Mouse (Mus musculus) heart, adult 2 months (tissue): Measurements from ENCODE around the gene Myrfl. TPM values are rescaled to one million over a fixed set of nuclear protein-coding genes. Genes with fewer than 3 reads are reported as not detected.
A peak's percentile ranks its signal among the peaks of the same experiment; 100 is the strongest.

Source experiments
- DNase-seq, 2 experiments: peaks; one replicate each; pipeline ENCODE4 v3.0.0; 2021
- H3K27ac ChIP-seq: fragments of 200-600 bp; 2 replicates; pipeline ENCODE4 v1.8.1; 2022
- H3K27me3 ChIP-seq: fragments of 200-500 bp; 2 replicates; pipeline ENCODE4 v1.6.1; 2012; ENCODE audit warnings: mild to moderate bottlenecking, low read length, inconsistent platforms, mixed read lengths; ENCODE audit not compliant: control insufficient read depth, insufficient read depth
- H3K36me3 ChIP-seq: fragments of 200-500 bp; 2 replicates; pipeline ENCODE4 v1.6.1; 2012; ENCODE audit warnings: low read length, inconsistent platforms; ENCODE audit not compliant: control insufficient read depth, insufficient read depth
- H3K4me1 ChIP-seq: fragments of 200-500 bp; 2 replicates; pipeline ENCODE4 v1.6.1; 2011; ENCODE audit warnings: low read length; ENCODE audit not compliant: control insufficient read depth, insufficient read depth
- H3K4me3 ChIP-seq: fragments of 200-600 bp; 2 replicates; pipeline ENCODE4 v1.8.1; 2022
- H3K79me2 ChIP-seq: fragments of 200-500 bp; replicated peaks from 2 replicates; pipeline ENCODE4 v1.6.1; 2012; ENCODE audit warnings: mild to moderate bottlenecking, inconsistent platforms, low read length, moderate library complexity, mixed read lengths; ENCODE audit not compliant: control insufficient read depth, insufficient read depth
- H3K9ac ChIP-seq: fragments of 200-500 bp; 2 replicates; pipeline ENCODE4 v1.6.1; 2012; ENCODE audit warnings: low read depth, mild to moderate bottlenecking, control low read depth, inconsistent platforms, low read length, mixed read lengths
- CTCF ChIP-seq: fragments of 200-600 bp; IDR thresholded peaks from 2 replicates; pipeline ENCODE4 v1.8.1; 2022; ENCODE audit warnings: antibody characterized with exemption, mild to moderate bottlenecking, moderate library complexity
- EP300 ChIP-seq: fragments of 200-500 bp; IDR thresholded peaks from 2 replicates; pipeline ENCODE4 v1.6.1; 2011; ENCODE audit warnings: low read depth, low read length, control low read depth; ENCODE audit not compliant: insufficient read depth
- POLR2A ChIP-seq: fragments of 200-500 bp; IDR thresholded peaks from 2 replicates; pipeline ENCODE4 v1.6.1; 2011; ENCODE audit warnings: mild to moderate bottlenecking, low read depth, low read length, control low read depth; ENCODE audit not compliant: insufficient read depth
- WGBS: fragments of 180-500 bp; shearing (Covaris S2); methylation state at CpG from one replicate; pipeline ENCODE4 v1.1.7; 2018; 5-methylcytosine and 5-hydroxymethylcytosine counted together
- intact Hi-C: fragments of 180-260 bp; cut with DNase I; formaldehyde crosslinking; loops from one replicate; pipeline ENCODE4 v1.15.1; 2025
- polyA plus RNA-seq: library from polyadenylated mRNA; depleted of rRNA; stranded (reverse); fragments of >200 nt; gene quantifications from 2 replicates; pipeline ENCODE4 v1.2.3, GENCODE M21; 2012
- total RNA-seq, 2 experiments: library from RNA; stranded (reverse); gene quantifications; 2 replicates each; pipeline ENCODE4 v1.2.3; 2021

Gene Myrfl
- total and polyA plus RNA-seq, 3 experiments = 0.31 to 1.6 (median 1.4) TPM

GRCm38 (mm10) chr10:116853159-116853845 lies 43.4 kb downstream of the Myrfl start:
- intact Hi-C loops = no loop called here
- DNase-seq = no peak
- Histone ChIP-seq H3K4me1 (no peaks in the 10 kb centered on the region), H3K9ac (no peak overlapping the region), H3K4me3 (no peak overlapping the region), H3K27me3 (no peaks in the 10 kb centered on the region), H3K36me3 (no peaks in the 10 kb centered on the region), H3K79me2 (no peaks in the 10 kb centered on the region), H3K27ac (no peak overlapping the region)
- WGBS = 66% methylated on average over 11 of the region's 11 CpGs
- TF ChIP-seq POLR2A (no peak), CTCF (no peak)

GRCm38 (mm10) chr10:116848749-116849473 lies 47.8 kb downstream of the Myrfl start:
- Histone ChIP-seq H3K9ac (no peak overlapping the region), H3K4me1 (no peaks in the 10 kb centered on the region), H3K79me2 (no peaks in the 10 kb centered on the region), H3K36me3 (no peaks in the 10 kb centered on the region), H3K27ac (no peak overlapping the region), H3K27me3 (no peaks in the 10 kb centered on the region), H3K4me3 (no peak overlapping the region)
- intact Hi-C loops = loop anchor here (1.0 to 10.0 kb wide), 3 partner anchors 387 to 644 kb away; no protein-coding TSS in a partner anchor
- 21% methylated on average over 22 of the region's 22 CpGs for WGBS
- DNase-seq = peak; percentile 70 to 89
- TF ChIP-seq POLR2A (no peak), CTCF (no peak; the same call in none of the 2 replicates), EP300 (no peak)

GRCm38 (mm10) chr10:116841551-116841950 lies 55.2 kb downstream of the Myrfl start:
- Histone ChIP-seq H3K79me2 (no peaks in the 10 kb centered on the region), H3K27ac (no peak overlapping the region), H3K4me1 (no peaks in the 10 kb centered on the region), H3K27me3 (no peaks in the 10 kb centered on the region), H3K4me3 (no peak overlapping the region), H3K9ac (no peak overlapping the region), H3K36me3 (no peaks in the 10 kb centered on the region)
- no peak for DNase-seq
- intact Hi-C loops = loop anchor here (10.0 kb wide), 1 partner anchor 637 kb away; no protein-coding TSS in a partner anchor
- WGBS = 92% methylated on average over 3 of the region's 3 CpGs
- TF ChIP-seq POLR2A (no peak), CTCF (no peak), EP300 (no peak)

GRCm38 (mm10) chr10:116830676-116831075 lies 66.0 kb downstream of the Myrfl start:
- DNase-seq = no peak
- H3K27me3 ChIP-seq = no peaks in the 10 kb centered on the region
- no peak overlapping the region for H3K9ac ChIP-seq
- intact Hi-C loops = no loop called here
- H3K36me3 ChIP-seq = no peaks in the 10 kb centered on the region
- no peak for TF ChIP-seq CTCF
- no peak for TF ChIP-seq EP300
- TF ChIP-seq POLR2A = no peak
- 87% methylated on average over 6 of the region's 6 CpGs for WGBS
- H3K4me3 ChIP-seq = no peak overlapping the region
- H3K4me1 ChIP-seq = peaks cover 3% of the 10 kb centered on the region; the same call in 1 of the 2 replicates
- H3K27ac ChIP-seq = no peak overlapping the region
- no peaks in the 10 kb centered on the region for H3K79me2 ChIP-seq

GRCm38 (mm10) chr10:116828099-116828498 lies 68.6 kb downstream of the Myrfl start:
- Histone ChIP-seq H3K27ac (no peak overlapping the region), H3K36me3 (no peaks in the 10 kb centered on the region), H3K79me2 (no peaks in the 10 kb centered on the region), H3K27me3 (no peaks in the 10 kb centered on the region), H3K4me3 (no peak overlapping the region), H3K9ac (no peak overlapping the region), H3K4me1 (peaks cover 3% of the 10 kb centered on the region; the same call in 1 of the 2 replicates)
- DNase-seq = peak; percentile 21 to 22
- intact Hi-C loops = no loop called here
- WGBS = 47% methylated on average over 4 of the region's 4 CpGs
- TF ChIP-seq CTCF (no peak), POLR2A (no peak), EP300 (no peak)

- Histone ChIP-seq H3K79me2 (no peaks in the 10 kb centered on the region), H3K36me3 (no peaks in the 10 kb centered on the region), H3K4me3 (no peak overlapping the region), H3K27me3 (no peaks in the 10 kb centered on the region), H3K9ac (no peak overlapping the region), H3K4me1 (peaks cover 3% of the 10 kb centered on the region; the same call in 1 of the 2 replicates), H3K27ac (no peak overlapping the region)
- WGBS = 64% methylated on average over 11 of the region's 11 CpGs
- TF ChIP-seq EP300 = no peak
- intact Hi-C loops = no loop called here
- no peak for DNase-seq
Observed at GRCm38 (mm10) chr10:116827306-116827705, 69.4 kb downstream of the Myrfl start.
